Mouse (Mus musculus): ENCODE data around the gene Trak2. TPM values are rescaled to one million over a fixed set of nuclear protein-coding genes. Genes with fewer than 3 reads are reported as not detected.

Gene Trak2
- polyA plus RNA-seq, 1 experiment from 2014 or later = 11.0 TPM

Other genes starting within 250 kb of the Trak2 start
- 13.0 and 13.8 TPM in 2 replicates for gene Casp8, start 178.1 kb downstream of the Trak2 start, polyA plus RNA-seq (2016; fragmentation: Nextera tagmentation; extraction: Ambion mirVana)
- gene Stradb, start 92 bp upstream of the Trak2 start, polyA plus RNA-seq (2016; fragmentation: Nextera tagmentation; extraction: Ambion mirVana) = 29.9 and 34.1 TPM in 2 replicates
- gene C2cd6, start 121.5 kb upstream of the Trak2 start, polyA plus RNA-seq (2016; fragmentation: Nextera tagmentation; extraction: Ambion mirVana) = not detected in 2 replicates
- 40.1 and 46.5 TPM in 2 replicates for gene Tmem237, start 147.0 kb upstream of the Trak2 start, polyA plus RNA-seq (2016; fragmentation: Nextera tagmentation; extraction: Ambion mirVana)
- gene Mpp4, start 190.0 kb upstream of the Trak2 start, polyA plus RNA-seq (2016; fragmentation: Nextera tagmentation; extraction: Ambion mirVana) = 0.22 and 0.51 TPM in 2 replicates